Mouse (Mus musculus): ENCODE measurements around the gene Vldlr.

Gene Vldlr

GRCm38 (mm10) chr19:27233386-27233785 lies 17.1 kb downstream of the Vldlr start:
- DNase-seq (ENCODE audit: low read depth, low spot score), result no peak

- no peak for DNase-seq (ENCODE audit: low read depth, low spot score)
Observed at GRCm38 (mm10) chr19:27239913-27240312, 23.6 kb downstream of the Vldlr start.

- no peak for DNase-seq (ENCODE audit: low read depth, low spot score)
Observed at GRCm38 (mm10) chr19:27243527-27243926, 27.2 kb downstream of the Vldlr start.

- no peak for DNase-seq (ENCODE audit: low read depth, low spot score)
Observed at GRCm38 (mm10) chr19:27254756-27255155, 38.5 kb downstream of the Vldlr start.

- DNase-seq (ENCODE audit: low read depth, low spot score), result no peak
Observed at GRCm38 (mm10) chr19:27255678-27256077, 39.4 kb downstream of the Vldlr start.

GRCm38 (mm10) chr19:27260102-27260501 lies 43.8 kb downstream of the Vldlr start:
- no peak for DNase-seq (ENCODE audit: low read depth, low spot score)

- DNase-seq (ENCODE audit: low read depth, low spot score), result no peak
Observed at GRCm38 (mm10) chr19:27260621-27261278, 44.5 kb downstream of the Vldlr start.

GRCm38 (mm10) chr19:27262141-27262540 lies 45.9 kb downstream of the Vldlr start:
- no peak for DNase-seq (ENCODE audit: low read depth, low spot score)

GRCm38 (mm10) chr19:27273385-27273784 lies 57.1 kb downstream of the Vldlr start:
- DNase-seq (ENCODE audit: low read depth, low spot score), result no peak

GRCm38 (mm10) chr19:27274382-27274781 lies 58.1 kb downstream of the Vldlr start:
- no peak for DNase-seq (ENCODE audit: low read depth, low spot score)

GRCm38 (mm10) chr19:27279174-27279573 lies 62.9 kb downstream of the Vldlr start:
- DNase-seq (ENCODE audit: low read depth, low spot score), result no peak

Data from R1 (cell line).